Mouse (Mus musculus) bone marrow, adult 2 months (tissue): Measurements from ENCODE around the gene Irx6.

Experiments
- CTCF ChIP-seq: fragments of 200-500 bp; IDR thresholded peaks from 2 replicates; pipeline ENCODE4 v1.5.1; 2011; ENCODE audit warnings: low read length, control low read depth; ENCODE audit not compliant: control insufficient read depth, insufficient read depth
- POLR2A ChIP-seq: fragments of 200-500 bp; IDR thresholded peaks from 2 replicates; pipeline ENCODE4 v1.6.1; 2011; ENCODE audit warnings: low read depth, mild to moderate bottlenecking, control low read depth, low read length, borderline replicate concordance; ENCODE audit not compliant: control insufficient read depth

DNA sequence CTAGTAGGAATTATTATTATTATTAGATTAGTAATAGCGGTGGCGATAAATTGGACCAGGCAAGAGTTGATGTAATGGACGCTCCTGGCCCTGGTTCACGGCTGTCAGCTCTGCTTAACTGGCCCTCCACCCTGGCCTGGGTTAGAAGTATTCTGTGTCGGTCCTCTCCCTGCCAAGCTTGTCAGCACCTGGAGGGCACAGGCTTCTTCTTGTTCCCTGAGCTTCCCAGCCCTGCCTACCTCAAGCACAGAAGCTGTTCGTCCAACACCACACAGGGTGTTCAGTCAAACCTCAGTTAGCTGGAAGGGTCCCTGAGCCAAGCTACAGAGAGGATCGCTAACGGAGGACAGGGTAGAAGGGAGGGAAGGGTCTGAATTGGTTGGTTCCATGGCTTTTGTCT, 33.3 kb upstream of the Irx6 start:
- no peak for TF ChIP-seq CTCF
- no peak for TF ChIP-seq POLR2A
